Mouse (Mus musculus) telencephalon, adult 2 months (tissue): ENCODE measurements around the gene Tfdp1.

Experiments used
- DNase-seq: peaks from one replicate; pipeline ENCODE4 v3.0.0-alpha.2; 2011; ENCODE audit warnings: low read depth, low spot score

Gene Tfdp1

DNA sequence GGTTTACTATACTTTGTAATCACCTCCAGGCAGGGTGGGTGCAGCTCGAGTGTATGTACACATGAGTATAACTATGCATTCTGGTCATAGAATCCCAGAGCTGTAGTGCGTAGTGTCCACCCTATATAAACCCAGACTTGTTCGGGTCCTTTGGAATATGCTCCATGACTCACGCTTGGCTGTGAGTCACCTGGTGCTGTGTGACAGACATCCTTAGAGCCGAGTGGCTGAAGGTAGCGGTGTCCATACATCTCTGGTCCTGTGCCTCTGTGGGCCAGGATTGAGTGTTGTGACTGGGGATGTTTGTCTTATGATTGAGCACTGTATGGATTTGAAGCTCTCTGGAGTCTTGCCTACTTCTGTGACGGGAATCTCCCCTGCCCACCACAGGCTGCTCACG is 14.1 kb downstream of the Tfdp1 start:
- no peak for DNase-seq

- DNase-seq: no peak
Measured at GRCm38 (mm10) chr8:13353155-13353833, 14.7 kb downstream of the Tfdp1 start.

- DNase-seq: no peak
Measured at GRCm38 (mm10) chr8:13353883-13354282, 15.3 kb downstream of the Tfdp1 start.

DNA sequence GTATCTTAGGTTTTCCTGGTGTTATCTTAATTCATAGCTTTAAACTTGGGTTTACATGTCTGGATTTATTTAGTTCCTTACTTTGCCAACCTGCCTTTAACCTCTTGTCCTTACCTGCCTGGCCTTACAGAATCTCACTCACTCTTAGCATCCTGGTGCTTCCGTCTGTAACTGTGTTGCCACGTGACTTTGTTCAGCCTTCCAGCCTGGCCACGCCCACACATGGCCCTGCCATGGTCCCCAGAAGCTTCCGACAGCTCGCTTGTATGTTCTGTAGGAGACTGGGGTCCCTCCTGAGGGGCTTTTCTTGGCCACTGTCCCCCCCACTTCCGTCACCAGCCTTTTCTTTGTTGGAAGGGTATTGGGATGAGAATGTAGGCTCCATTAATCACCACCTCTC is 17.7 kb downstream of the Tfdp1 start:
- DNase-seq: no peak

- no peak for DNase-seq
Measured at GRCm38 (mm10) chr8:13356681-13357080, 18.1 kb downstream of the Tfdp1 start.

GRCm38 (mm10) chr8:13360213-13360612 is 21.7 kb downstream of the Tfdp1 start:
- no peak for DNase-seq

DNA sequence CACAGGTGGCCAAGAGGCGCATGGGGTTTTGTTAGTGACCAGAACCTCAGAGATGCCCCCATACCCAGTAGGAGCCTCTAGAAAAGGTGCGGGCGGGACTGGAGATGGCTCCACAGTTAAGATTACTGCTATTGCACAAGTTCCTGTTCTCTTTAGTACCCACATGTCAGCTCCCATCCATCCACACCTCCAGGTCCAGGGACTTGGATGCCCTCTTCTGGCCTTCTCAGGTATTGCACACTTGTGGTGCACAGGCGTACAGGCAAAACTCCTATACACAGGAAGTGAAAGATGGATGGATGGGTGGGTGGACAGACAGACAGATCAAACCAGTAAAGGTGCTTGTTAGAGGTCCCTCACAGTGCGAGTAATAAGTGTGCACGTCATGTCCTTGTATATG is 23.3 kb downstream of the Tfdp1 start:
- no peak for DNase-seq

GRCm38 (mm10) chr8:13373151-13373662 is 34.7 kb downstream of the Tfdp1 start:
- no peak for DNase-seq

- no peak for DNase-seq
Measured at GRCm38 (mm10) chr8:13381630-13382029, 43.1 kb downstream of the Tfdp1 start.

GRCm38 (mm10) chr8:13382536-13382935 is 44.0 kb downstream of the Tfdp1 start:
- no peak for DNase-seq

GRCm38 (mm10) chr8:13382999-13383398 is 44.4 kb downstream of the Tfdp1 start:
- DNase-seq: no peak

- no peak for DNase-seq
Measured at GRCm38 (mm10) chr8:13386366-13386765, 47.8 kb downstream of the Tfdp1 start.

GRCm38 (mm10) chr8:13387728-13388127 is 49.2 kb downstream of the Tfdp1 start:
- no peak for DNase-seq

DNA sequence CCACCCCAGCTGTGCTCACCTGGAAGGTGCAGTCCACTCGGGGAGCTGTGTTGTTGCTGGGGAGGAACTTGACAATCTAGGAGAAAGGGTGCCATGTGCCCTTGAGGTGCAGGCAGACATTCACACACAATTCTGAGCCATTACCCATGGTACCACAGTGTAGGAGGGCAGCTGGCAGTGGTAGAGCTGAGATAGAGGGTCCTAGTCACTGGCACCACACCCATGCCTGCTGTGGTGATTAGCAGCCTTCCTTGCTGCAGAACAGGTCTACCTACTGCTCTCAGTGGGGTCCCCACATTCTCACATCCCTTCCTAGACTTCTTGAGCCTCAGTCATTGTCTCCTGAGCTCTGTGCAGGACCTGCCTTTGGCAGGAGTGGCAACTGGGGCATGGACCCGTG is 50.2 kb downstream of the Tfdp1 start:
- no peak for DNase-seq

GRCm38 (mm10) chr8:13393869-13394268 is 55.3 kb downstream of the Tfdp1 start:
- DNase-seq: no peak

DNA sequence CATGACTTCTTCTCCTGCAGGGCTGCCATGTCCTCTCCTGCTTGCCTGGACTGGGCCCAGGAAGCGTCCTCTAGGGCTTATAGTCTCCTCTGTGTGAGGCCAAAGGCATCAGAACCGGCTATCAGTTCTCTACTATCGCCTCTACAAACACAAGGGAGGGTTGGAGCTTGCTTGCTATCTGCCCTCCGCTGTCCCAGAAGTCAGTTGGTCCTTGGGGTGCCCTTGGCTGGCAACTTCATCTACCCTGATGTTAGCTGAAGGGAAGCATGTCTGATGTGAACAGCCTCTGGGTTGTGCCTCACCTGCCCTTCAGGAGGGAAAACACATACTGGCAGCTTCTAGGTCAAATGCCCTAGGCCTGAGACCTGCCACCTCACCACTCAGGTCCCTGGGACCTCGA is 58.2 kb downstream of the Tfdp1 start, which contains the start of gene Atp4b:
Atp4b (minus strand) TSS at position 101 of the 400 bp plus-strand sequence.
- no peak for DNase-seq

DNA sequence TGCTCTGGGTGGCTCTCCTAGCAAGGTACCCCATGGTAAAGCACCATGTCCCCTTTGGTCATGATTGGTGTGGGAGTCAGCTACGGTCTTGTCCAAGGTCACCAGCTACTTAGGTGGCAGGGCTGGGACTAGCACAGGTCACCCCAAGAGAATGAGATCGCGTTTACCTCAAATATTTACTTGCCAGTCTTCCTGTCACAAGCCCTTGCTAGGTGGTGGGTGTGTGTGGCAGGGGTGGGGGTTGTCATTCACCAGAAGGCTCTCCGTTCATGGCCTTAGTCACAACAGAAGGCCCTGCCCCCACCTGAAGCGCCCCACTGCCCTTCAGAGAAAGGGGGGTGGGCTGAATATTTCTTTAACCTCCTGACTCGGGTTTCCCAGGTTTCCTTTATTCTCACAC is 65.0 kb downstream of the Tfdp1 start:
- DNase-seq: no peak

DNA sequence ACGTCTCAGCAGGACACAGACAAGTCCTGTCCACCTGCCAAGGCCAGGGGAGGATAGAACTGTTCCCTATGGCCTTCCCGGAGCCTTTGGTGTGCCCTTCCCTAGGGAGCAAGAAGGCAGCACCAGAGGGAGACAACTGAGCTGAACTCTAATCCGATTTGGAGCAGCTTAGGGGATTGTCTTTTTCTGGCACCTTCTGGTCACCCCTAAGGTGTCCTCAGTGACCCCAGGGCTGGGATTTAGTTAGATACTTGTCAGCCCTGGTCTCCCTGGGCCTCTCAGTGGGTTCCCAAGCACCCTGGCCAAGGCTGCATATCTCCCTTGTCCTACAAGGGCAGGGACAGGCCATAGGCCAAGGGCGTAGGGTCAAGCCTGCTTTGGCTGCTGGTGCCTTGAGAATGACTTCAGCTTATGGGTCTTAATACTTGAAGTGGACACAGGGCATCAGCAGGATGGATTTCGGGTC is 66.1 kb downstream of the Tfdp1 start, which contains the start of gene Grk1:
Grk1 (plus strand) TSS at position 416 of the 466 bp plus-strand sequence.
- DNase-seq: no peak

DNA sequence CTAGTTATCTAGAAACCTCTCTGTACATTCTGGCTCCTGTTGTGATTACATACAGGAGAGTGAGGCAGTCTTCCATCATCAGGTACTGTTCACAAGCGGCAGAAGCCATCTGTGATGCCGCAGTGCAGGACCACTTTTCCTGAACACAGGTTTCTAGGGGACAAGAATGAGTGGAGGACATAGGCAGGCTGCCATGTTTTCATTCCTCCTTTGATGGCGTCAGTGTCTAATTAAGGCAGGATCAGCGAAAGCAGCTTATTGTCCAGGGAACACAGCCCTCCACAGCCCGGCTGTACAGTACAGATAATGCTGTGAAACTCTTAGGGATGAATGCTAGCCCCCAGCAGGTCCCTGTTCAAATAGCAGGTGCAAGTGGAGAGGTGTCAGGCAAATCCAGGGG is 67.5 kb downstream of the Tfdp1 start:
- DNase-seq: no peak

DNA sequence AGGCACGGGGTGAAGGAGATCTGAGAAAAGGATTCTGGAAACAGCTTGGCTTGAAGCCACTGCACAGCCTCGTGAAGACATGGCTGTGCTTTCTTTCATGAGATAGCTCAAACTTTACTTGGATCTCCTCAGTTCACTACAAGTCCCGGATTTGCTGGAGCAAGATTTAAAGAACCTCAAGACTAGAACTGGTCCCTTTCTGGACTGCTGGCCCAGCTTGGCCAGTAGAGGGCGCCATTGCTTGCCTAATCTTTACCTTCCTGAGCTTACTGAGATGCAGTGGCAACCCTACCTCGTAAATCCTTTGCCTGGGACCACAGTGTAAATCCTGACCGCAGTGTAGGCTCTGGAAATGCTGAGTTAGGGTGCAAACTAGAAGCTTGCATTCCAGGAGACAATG is 73.0 kb downstream of the Tfdp1 start:
- DNase-seq: peak; percentile 29

DNA sequence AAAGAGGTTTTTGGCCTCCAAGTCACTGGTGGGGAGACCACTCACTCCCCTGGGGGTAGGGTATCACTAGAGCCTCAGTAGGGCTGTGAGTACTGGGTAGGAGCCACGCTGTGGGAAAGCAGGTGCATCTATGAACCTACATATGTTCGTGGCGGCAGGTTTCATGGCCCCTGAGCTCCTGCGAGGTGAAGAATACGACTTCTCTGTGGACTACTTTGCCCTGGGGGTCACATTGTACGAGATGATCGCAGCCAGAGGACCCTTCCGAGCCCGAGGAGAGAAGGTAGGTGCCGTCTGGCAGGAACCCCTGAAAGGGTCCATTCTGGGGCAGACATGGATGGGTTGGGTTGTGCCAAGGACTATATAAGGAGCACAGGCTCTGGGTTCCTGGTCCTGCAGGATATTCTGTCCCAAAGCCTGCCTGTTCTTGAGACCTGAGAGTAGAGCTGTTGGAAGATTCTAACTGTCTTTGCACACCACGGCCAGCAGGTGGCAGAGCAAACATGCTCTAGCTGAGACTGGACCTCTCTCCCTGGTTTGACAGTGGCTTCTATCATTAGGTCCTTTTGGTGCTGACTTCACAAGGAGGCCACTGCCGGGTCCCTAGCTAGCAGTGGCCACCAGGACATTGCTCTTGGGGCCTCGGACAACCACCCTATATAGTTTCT is 74.5 kb downstream of the Tfdp1 start:
- peak; percentile 12 for DNase-seq

GRCm38 (mm10) chr8:13413823-13414390 is 75.4 kb downstream of the Tfdp1 start:
- DNase-seq: no peak

DNA sequence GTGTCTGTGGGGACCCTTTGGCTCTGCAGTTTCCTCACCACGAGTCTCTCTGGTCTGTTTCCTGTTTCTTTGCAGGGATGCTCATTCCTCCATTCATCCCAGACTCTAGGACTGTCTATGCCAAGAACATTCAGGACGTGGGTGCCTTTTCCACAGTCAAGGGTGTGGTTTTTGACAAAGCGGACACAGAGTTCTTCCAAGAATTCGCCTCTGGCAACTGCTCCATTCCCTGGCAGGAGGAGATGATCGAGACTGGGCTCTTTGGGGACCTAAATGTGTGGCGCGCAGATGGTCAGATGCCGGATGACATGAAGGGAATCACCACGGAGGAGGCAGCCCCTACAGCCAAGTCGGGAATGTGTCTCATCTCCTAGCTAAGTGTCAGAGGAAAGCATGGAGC is 77.3 kb downstream of the Tfdp1 start:
- DNase-seq: peak; percentile 39
